Comparison of ENCODE assay signal across 30 mouse cellular contexts in genomic region chr7:97271068-97271467, GRCm38 (mm10).
DNase-seq lines count a peak whose midpoint lies in the region; ATAC-seq and TF ChIP-seq lines count a peak whose summit lies in the region.
"Had no signal": no experiment of that assay in that cellular context is flagged by ENCODE, and none has a peak within 500 bp of the region (broad histone marks: within the 10 kb centered on the region; RNA-seq: fewer than 3 reads in every experiment).

No protein-coding gene starts in this region.

- peak; percentile 58 for ATAC-seq in granulocyte monocyte progenitor cell, adult 5-6 weeks (replicated peaks; ENCODE audit: poor library complexity, severe bottlenecking)
- peak; percentile 80 for ATAC-seq in megakaryocyte, adult 5-6 weeks (ENCODE audit: poor library complexity, severe bottlenecking)
- ATAC-seq in intestine, embryonic 15.5 days, result no peak
- ATAC-seq: activated CD4-positive, CD25-positive, alpha-beta regulatory T cell, adult 4 months; forebrain, embryonic 13.5 days; hindbrain, postnatal 0 days; intestine, embryonic 16.5 days; midbrain, embryonic 16.5 days had no signal

- H3K79me2 ChIP-seq in heart, adult 2 months (replicated peaks; ENCODE audit: control insufficient read depth, insufficient read depth, low read length), result no peaks in the 10 kb centered on the region; the same call in 1 of the 2 replicates

- no peaks in the 10 kb centered on the region for H3K27me3 ChIP-seq in heart, adult 2 months (ENCODE audit: control insufficient read depth, insufficient read depth, low read length)
- no peaks in the 10 kb centered on the region for H3K27me3 ChIP-seq in intestine, embryonic 15.5 days (replicated peaks)
- H3K27me3 ChIP-seq: forebrain, embryonic 13.5 days; heart, embryonic 12.5 days; hindbrain, embryonic 12.5 days; limb, embryonic 13.5 days; neural tube, embryonic 12.5 days; stomach, embryonic 15.5 days had no signal

- peaks cover 2% of the 10 kb centered on the region for H3K4me1 ChIP-seq in heart, adult 2 months (ENCODE audit: control insufficient read depth, insufficient read depth, low read length)
- H3K4me1 ChIP-seq in intestine, embryonic 15.5 days (replicated peaks), result no peaks in the 10 kb centered on the region
- H3K4me1 ChIP-seq: forebrain, embryonic 13.5 days; heart, embryonic 12.5 days; hindbrain, embryonic 12.5 days; limb, embryonic 13.5 days; midbrain, embryonic 10.5 days; neural tube, embryonic 12.5 days; stomach, embryonic 15.5 days had no signal

- H3K4me3 ChIP-seq in heart, adult 2 months, result no peak overlapping the region
- no peak overlapping the region for H3K4me3 ChIP-seq in intestine, embryonic 15.5 days (replicated peaks)
- H3K4me3 ChIP-seq: forebrain, embryonic 13.5 days; heart, embryonic 12.5 days; hindbrain, embryonic 12.5 days; left cerebral cortex, adult 2 months; limb, embryonic 13.5 days; midbrain, embryonic 10.5 days; myocyte; neural tube, embryonic 12.5 days; stomach, embryonic 15.5 days had no signal

- H3K9ac ChIP-seq in heart, adult 2 months (ENCODE audit: low read depth, low read length), result no peak overlapping the region
- H3K9ac ChIP-seq in intestine, embryonic 15.5 days, result no peak overlapping the region
- H3K9ac ChIP-seq: forebrain, embryonic 13.5 days; heart, embryonic 12.5 days; hindbrain, embryonic 12.5 days; limb, embryonic 13.5 days; neural tube, embryonic 12.5 days; stomach, embryonic 15.5 days had no signal

- no peaks in the 10 kb centered on the region for H3K9me3 ChIP-seq in intestine, embryonic 15.5 days
- H3K9me3 ChIP-seq: forebrain, embryonic 13.5 days; hindbrain, embryonic 12.5 days; limb, embryonic 13.5 days; midbrain, embryonic 10.5 days; neural tube, embryonic 12.5 days; stomach, embryonic 15.5 days had no signal

- TF ChIP-seq EP300 in heart, adult 2 months (IDR thresholded peaks at IDR 0.05; ENCODE audit: insufficient read depth, low read depth, low read length), result no peak

- no peak for TF ChIP-seq CTCF in heart, adult 2 months (IDR thresholded peaks at IDR 0.05)

- peak overlapping the region; percentile 54; the same call in 1 of the 2 replicates for H3K27ac ChIP-seq in heart, adult 2 months
- no peak overlapping the region for H3K27ac ChIP-seq in intestine, embryonic 15.5 days
- H3K27ac ChIP-seq: forebrain, embryonic 13.5 days; hindbrain, embryonic 12.5 days; hindbrain, postnatal 0 days; left cerebral cortex, adult 2 months; limb, embryonic 13.5 days; macrophage; midbrain, embryonic 10.5 days; neural tube, embryonic 12.5 days; stomach, embryonic 15.5 days had no signal

- peaks cover 11% of the 10 kb centered on the region for H3K36me3 ChIP-seq in heart, adult 2 months (ENCODE audit: control insufficient read depth, insufficient read depth, low read length)
- H3K36me3 ChIP-seq in intestine, embryonic 15.5 days, result no peaks in the 10 kb centered on the region
- H3K36me3 ChIP-seq: limb, embryonic 13.5 days; stomach, embryonic 15.5 days had no signal

- DNase-seq in heart, adult 2 months, result no peak
- DNase-seq in heart, postnatal 4 days, result no peak
- peak; percentile 71 for DNase-seq in 416B (ENCODE audit: low read depth)
- no peak for DNase-seq in Muller cell, postnatal 12 days (ENCODE audit: inconsistent ontology term)
- no peak for DNase-seq in thymus, adult 18-20 months
- DNase-seq: adrenal gland, adult 2 months; cerebellum, adult 8-10 months; cerebellum, postnatal 25 days; gastrocnemius, postnatal 25 days; kidney, adult 9 months; kidney, postnatal 10 days; lung, adult 18-20 months; thymus, postnatal 36 days had no signal

- H3K4me2 ChIP-seq in intestine, embryonic 15.5 days (replicated peaks), result no peak overlapping the region
- H3K4me2 ChIP-seq: forebrain, embryonic 13.5 days; heart, embryonic 12.5 days; hindbrain, embryonic 12.5 days; limb, embryonic 13.5 days; neural tube, embryonic 12.5 days; stomach, embryonic 15.5 days had no signal

- 77% methylated on average over 1 of the region's 1 CpGs for WGBS in heart, adult 2 months
- 80% methylated on average over 1 of the region's 1 CpGs for WGBS in intestine, embryonic 15.5 days

- TF ChIP-seq POLR2A in heart, adult 2 months (IDR thresholded peaks at IDR 0.05; ENCODE audit: insufficient read depth, low read depth, low read length), result no peak

- intact Hi-C loops in heart, adult 2 months (cut with DNase I), result no loop called here
